Mouse (Mus musculus): ENCODE results near the gene Gltpd2. TPM values are rescaled to one million over a fixed set of nuclear protein-coding genes. Genes with fewer than 3 reads are reported as not detected.
"Not testable (repeated sequence)": the region's sequence is repeated elsewhere in the genome, so short reads cannot be mapped to it uniquely, and the experiment has no call there.

Gltpd2 gene
- total RNA-seq, 2 experiments from 2014 or later, result not detected

GRCm38 (mm10) chr11:70506385-70506784 lies 12.6 kb upstream of the Gltpd2 start:
- TF ChIP-seq CTCF (conservative IDR thresholded peaks at IDR 0.05), result peak; percentile 80
- peak in 1 of 2 experiments; percentile 66 for DNase-seq (ENCODE audit: low spot score in 2 of 2)
- H3K27ac ChIP-seq, result no peak overlapping the region
- H3K4me3 ChIP-seq, result no peak overlapping the region

DNA sequence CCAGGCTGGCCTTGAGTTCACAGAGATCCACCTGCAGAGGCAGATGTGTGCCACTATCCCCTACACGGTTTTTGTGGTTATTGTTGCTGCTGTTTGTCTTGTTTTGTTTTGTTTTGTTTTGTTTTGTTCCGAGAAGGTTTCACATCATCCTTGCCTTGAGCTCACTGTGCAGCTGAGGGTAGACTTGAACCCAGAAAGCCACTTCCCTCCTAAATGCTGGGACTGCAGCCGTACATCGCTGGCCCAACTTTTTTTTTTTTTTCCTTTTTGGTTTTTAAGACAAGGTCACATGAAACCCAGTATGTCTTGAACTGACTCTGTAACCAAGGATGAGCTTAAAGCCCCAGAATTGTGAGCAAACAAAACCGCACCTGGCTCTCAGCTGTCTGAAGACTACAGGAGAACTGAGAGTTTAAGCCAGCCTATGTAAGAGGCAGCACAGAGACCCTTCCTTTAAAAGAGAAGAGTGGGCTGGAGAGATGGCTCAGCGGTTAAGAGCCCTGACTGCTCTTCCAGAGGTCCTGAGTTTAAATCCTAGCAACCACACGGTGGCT lies 12.0 kb upstream of the Gltpd2 start:
- Histone ChIP-seq H3K4me3 (no peak overlapping the region), H3K27ac (no peak overlapping the region)
- no peak for DNase-seq (ENCODE audit: low spot score in 2 of 2)
- no peak for TF ChIP-seq CTCF (conservative IDR thresholded peaks at IDR 0.05)

DNA sequence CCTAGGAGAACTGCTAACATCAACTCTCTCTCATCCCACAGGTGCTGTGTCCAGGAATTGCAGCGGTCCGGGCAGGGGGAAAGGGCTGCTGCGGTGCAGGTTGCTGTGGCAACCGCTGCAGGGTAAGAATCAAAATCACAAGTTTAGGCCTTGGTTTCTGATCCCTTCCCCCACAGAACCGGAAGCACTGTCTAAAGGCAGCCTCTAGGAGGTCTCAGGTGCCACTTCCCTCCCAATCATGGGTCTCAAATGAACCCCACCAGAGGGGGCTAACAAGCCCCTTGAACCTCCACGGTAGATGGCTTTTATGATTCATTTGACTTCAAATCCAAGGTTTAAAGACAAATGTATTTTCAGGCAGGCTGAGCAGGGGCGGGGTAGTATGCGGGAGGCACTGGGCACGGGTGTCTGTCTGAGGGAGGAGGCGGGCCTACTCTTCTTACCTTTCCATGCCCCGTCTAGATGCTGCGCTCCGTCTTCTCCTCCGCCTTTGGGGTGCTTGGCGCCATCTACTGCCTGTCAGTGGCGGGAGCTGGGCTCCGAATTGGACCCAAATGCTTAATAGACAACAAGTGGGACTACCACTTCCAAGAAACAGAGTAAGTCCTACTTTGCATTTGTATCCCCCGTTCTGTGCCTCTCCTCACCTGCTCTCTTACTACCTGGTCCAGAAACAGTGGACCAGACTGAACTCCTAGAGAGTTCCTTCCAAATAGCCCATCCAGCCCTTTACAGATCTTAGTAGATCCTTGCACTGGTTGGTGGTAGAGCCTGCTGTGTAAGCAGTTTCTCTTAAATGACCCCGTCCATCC lies 9.0 kb upstream of the Gltpd2 start:
- Histone ChIP-seq H3K27ac (no peak overlapping the region), H3K4me3 (no peak overlapping the region; the same call in 1 of the 2 replicates)
- peak; percentile 77 for TF ChIP-seq CTCF (conservative IDR thresholded peaks at IDR 0.05)
- DNase-seq (ENCODE audit: low spot score in 2 of 2), result peak; percentile 45 to 46

GRCm38 (mm10) chr11:70511242-70511641 lies 7.8 kb upstream of the Gltpd2 start:
- no peak for TF ChIP-seq CTCF (conservative IDR thresholded peaks at IDR 0.05)
- H3K4me3 ChIP-seq, result no peak overlapping the region
- no peak for DNase-seq (ENCODE audit: low spot score in 2 of 2)
- H3K27ac ChIP-seq, result no peak overlapping the region

- DNase-seq (ENCODE audit: low spot score in 2 of 2), result no peak
- Histone ChIP-seq H3K4me3 (no peak overlapping the region), H3K27ac (no peak overlapping the region)
- TF ChIP-seq CTCF (conservative IDR thresholded peaks at IDR 0.05), result no peak
Observed at GRCm38 (mm10) chr11:70511825-70512224, 7.2 kb upstream of the Gltpd2 start.

DNA sequence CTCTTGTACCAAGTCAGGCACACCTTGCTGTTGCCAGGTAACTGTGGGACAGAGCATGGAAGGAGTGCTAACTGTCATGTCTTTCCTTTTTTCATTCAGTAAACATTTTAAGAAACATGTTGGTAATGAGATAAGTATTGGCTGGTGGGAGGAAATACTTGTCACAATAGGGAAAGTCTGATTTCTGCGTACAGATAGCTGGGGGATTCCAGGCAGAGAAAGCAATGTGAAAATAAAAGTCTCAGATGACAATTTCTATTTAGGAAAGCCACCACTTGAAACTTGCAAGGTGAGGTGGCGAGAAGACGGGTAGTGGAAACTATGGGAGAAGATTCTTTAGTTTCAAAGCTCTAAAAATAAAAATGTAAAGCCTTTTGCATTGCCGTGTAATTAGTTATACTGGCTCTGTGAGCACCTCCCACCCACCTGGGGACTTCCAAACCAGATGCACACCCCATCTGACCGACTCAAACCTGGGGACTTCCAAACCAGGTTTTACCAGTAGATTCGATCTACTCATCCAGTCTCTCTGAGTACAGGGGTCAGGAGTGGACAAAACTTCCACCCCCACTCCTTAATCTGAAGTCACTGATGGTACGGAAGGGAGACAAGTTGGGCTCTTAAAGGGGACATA lies 6.2 kb upstream of the Gltpd2 start:
- no peak for DNase-seq (ENCODE audit: low spot score in 2 of 2)
- no peak for TF ChIP-seq CTCF (conservative IDR thresholded peaks at IDR 0.05)
- no peak overlapping the region for H3K27ac ChIP-seq
- no peak overlapping the region for H3K4me3 ChIP-seq

- no peak for TF ChIP-seq CTCF (conservative IDR thresholded peaks at IDR 0.05)
- no peak overlapping the region for H3K27ac ChIP-seq
- no peak for DNase-seq (ENCODE audit: low spot score in 2 of 2)
- H3K4me3 ChIP-seq, result no peak overlapping the region
Observed at GRCm38 (mm10) chr11:70513520-70513919, 5.5 kb upstream of the Gltpd2 start.

DNA sequence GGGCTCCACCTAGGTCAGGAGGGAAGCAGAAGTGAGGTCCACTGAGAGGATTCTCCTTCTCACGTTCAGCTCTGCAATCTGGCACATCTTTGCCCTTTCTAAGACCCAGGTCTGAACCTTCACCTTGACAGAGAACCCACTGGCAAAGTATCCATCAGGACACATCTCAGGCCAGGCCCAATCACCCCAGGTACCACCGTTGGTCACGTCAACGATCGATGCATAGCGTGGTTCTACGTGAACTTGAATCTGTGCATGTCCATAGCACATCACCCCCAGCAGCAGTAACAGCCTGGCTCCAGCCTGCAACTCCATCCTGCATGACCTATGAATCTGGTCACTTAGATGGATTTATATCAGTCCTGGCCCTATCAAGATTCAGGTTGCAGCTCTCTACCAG lies 4.7 kb upstream of the Gltpd2 start, which contains the start of gene Vmo1:
Vmo1 (minus strand) TSS at position 329 of the 400 bp plus-strand sequence.
- TF ChIP-seq CTCF (conservative IDR thresholded peaks at IDR 0.05), result no peak
- Histone ChIP-seq H3K27ac (no peak within 1 kb of the TSS), H3K4me3 (no peak within 1 kb of the TSS)
- DNase-seq (ENCODE audit: low spot score in 2 of 2), result no peak

- no peak overlapping the region for H3K4me3 ChIP-seq
- DNase-seq (ENCODE audit: low spot score in 2 of 2), result peak in 1 of 2 experiments; percentile 58
- TF ChIP-seq CTCF (conservative IDR thresholded peaks at IDR 0.05), result peak; percentile 89
- H3K27ac ChIP-seq, result no peak overlapping the region
Observed at GRCm38 (mm10) chr11:70516352-70516751, 2.6 kb upstream of the Gltpd2 start.

DNA sequence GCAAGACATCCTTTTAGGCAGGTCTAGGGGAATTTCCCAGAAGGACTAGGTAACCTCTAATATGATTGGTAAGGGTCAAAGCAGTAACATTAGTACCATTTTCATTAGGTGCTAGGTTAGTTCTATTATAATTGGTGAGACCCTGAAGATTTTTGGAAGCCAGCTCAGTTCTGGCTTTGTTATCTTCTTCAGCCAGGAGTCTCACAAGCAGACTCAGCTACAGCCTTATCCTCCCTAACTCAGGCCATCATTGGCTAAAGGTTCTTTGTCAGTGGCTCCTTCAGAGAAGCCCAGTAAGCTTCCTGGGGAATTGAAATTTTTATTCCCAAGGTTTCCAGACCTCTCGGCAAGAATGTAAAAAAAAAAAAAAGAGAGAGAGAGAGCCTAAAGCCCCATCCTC lies 560 bp upstream of the Gltpd2 start:
- Histone ChIP-seq H3K4me3 (no peak overlapping the region), H3K27ac (no peak overlapping the region)
- no peak for DNase-seq (ENCODE audit: low spot score in 2 of 2)
- no peak for TF ChIP-seq CTCF (conservative IDR thresholded peaks at IDR 0.05)

- DNase-seq (ENCODE audit: low spot score in 2 of 2), result no peak
- Histone ChIP-seq H3K4me3 (peak overlapping the region; percentile 42), H3K27ac (peak overlapping the region; percentile 65; the same call in 1 of the 2 replicates)
- peak; percentile 49 for TF ChIP-seq CTCF (conservative IDR thresholded peaks at IDR 0.05)
Observed at GRCm38 (mm10) chr11:70520178-70520769, 1.3 kb downstream of the Gltpd2 start.

DNA sequence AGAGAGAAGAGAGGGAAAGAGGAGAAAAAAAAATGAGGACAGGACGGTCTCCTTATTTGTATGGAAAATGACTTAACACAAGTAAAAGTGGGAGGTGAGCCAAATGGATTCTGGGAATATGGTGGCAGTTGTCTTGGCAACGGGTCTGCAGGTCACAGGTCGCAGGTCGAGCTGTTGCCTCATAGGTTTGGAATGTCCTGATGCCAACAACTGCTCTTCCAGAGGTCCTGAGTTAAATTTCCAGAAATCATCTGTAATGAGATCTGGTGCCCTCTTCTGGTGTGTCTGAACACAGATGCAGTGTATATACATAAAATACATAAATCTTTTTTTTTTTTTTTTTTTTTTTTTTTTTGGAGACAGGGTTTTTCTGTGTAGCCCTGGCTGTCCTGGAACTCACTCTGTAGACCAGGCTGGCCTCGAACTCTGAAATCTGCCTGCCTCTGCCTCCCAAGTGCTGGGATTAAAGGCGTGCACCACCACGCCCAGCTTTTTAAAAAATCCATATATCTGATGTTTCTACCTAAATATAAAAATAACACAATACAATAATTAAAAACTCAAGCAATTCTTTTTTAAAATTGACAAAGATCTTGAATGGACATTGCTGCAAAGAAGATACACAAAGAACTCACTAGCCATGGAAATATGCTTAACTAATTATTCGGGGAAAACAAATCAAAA lies 4.5 kb downstream of the Gltpd2 start:
- H3K4me3 ChIP-seq; H3K27ac ChIP-seq; DNase-seq (ENCODE audit: low spot score in 2 of 2): not testable (repeated sequence)
- TF ChIP-seq CTCF (conservative IDR thresholded peaks at IDR 0.05), result peak; percentile 47
